Mouse (Mus musculus): ENCODE results near the gene Rnf10. TPM values are rescaled to one million over a fixed set of nuclear protein-coding genes. Genes with fewer than 3 reads are reported as not detected.
"Not testable (repeated sequence)": the region's sequence is repeated elsewhere in the genome, so short reads cannot be mapped to it uniquely, and the experiment has no call there.

Gene Rnf10
- polyA plus RNA-seq (2016; fragmentation: Nextera tagmentation; extraction: Ambion mirVana) = 166 and 172 TPM in 2 replicates

DNA sequence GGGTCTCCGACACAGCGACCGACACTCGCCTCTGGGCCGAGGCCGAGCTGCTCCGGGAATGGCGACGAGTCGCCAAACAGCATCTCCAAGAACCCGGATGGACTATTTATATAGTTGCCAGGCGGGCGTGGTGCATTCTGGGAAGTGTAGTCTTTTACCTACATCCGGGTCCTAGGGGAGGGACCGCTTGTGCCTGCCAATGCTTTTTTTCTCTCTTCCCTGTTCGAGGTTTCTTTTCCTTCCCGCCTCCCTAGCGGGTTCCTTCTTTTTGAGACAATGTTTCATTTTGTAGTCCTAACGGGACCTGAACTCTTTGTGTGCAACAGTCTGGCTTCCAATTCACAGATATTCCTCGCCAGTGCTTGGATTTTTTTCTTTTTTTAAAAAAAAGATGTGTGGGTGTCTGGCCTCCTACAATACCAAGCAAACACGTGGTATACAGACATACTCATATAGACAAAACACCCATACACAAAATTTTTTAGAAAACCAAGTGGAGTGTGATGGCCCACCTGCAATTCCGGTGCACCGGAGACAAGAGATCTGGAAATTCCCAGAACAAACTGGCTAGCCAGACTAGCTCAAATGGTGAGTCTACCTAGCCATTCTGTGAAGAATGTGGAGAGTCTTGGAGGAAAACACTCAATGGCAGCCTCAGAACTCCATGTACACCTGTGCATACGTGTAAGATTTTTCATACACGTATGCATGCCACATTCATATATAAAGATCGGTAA, at the start of gene Rnf10:
Gene Rnf10 (minus strand): TSS at position 87 of the 737 bp plus-strand sequence.
- no peaks in the 10 kb centered on the region for H3K27me3 ChIP-seq (replicated peaks)
- H3K4me3 ChIP-seq = peak within 1 kb of the TSS; percentile 80
- ATAC-seq = peak; percentile 83
- no peaks in the 10 kb centered on the region; the same call in 1 of the 2 replicates for H3K9me3 ChIP-seq (replicated peaks)
- WGBS (ENCODE audit: insufficient replicate concordance) = 12% methylated on average over 26 of the region's 26 CpGs
- peaks cover 65% of the 10 kb centered on the region for H3K4me1 ChIP-seq
- H3K9ac ChIP-seq = peak within 1 kb of the TSS; percentile 98
- peaks cover 30% of the 10 kb centered on the region for H3K36me3 ChIP-seq
- peak within 1 kb of the TSS; percentile 81 for H3K4me2 ChIP-seq
- peak within 1 kb of the TSS; percentile 100 for H3K27ac ChIP-seq

DNA sequence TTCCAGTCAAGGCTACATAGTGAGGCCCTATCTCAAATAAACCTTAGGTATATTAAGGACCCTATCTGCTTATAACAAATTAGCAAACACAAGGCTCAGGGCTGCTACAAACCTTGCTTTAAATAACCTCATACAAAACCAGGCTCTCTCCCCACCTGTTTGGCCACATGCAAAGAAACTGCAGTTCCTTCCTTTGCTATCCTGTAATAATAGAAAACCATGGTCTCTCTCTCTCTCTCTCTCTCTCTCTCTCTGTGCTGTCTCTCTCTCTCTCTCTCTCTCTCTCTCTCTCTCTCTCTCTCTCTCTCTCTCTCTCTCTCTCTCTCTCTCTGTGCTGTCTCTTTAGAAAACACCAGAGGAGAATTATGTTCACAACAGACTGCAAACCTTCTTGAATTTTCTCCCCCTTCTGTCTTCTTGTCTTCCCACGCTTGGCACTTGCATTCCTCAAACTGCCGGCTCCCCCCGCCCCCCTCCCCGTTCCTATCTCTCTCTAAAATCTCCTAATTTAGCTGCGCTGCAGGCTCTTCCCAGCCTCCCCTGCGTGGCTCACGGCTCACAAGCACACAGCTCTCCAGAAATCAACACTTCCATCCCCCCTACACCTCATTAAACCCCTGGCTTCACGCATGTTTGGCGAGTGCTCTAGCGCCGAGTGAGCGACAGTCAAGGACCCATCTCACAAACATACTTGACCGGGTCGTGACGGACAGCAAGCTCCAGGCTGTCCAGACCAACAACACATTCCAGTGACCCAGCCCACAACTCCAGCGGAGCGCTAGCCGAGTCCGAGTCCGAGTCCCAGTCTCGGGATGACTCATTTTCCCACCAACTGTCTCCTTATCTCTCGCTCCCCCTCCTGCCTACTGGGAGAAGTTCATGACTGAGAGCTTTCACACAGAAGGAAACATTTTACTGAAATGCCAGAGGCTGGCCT, 46.6 kb upstream of the Rnf10 start:
- Histone ChIP-seq H3K9ac (peak overlapping the region; percentile 71), H3K27ac (peak overlapping the region; percentile 74), H3K27me3 (replicated peaks) (no peaks in the 10 kb centered on the region), H3K4me3 (peak overlapping the region; percentile 55), H3K4me1 (peaks cover 42% of the 10 kb centered on the region), H3K9me3 (replicated peaks) (no peaks in the 10 kb centered on the region), H3K36me3 (no peaks in the 10 kb centered on the region), H3K4me2 (peak overlapping the region; percentile 89)
- WGBS (ENCODE audit: insufficient replicate concordance) = 1% methylated on average over 22 of the region's 22 CpGs
- ATAC-seq = peak; percentile 79

DNA sequence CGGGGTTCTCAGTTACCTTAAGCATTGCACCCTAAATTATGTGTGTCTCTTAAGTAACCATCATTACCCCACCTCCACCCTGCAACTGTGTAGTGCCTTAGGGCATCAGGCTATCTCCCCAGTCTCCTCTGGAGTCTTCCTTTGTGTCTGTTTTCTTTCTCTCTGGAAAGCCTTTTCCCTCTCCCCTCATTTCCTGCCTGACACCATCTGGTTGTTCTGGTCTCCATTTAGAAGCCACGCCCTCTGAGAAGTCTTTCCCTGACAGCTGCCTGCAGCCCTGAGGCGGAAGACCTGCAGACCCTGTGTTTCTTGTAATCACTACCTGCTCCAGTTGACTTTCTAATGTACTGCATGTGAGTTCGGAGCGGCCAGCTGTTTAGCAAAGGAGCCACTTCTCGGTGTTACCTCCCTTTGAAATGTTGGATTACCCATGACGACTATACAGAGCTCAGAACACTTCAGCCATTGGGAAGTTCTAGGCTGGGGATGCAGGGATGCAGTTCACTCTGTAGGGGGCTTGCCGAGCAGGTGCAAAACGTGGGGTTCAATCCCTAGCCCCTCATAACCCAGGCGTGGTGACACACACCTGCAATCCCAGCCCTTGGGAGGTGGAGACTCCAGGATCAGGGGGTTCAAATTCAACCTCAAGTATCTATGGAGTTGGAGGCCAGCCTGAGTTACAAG, 45.1 kb upstream of the Rnf10 start:
- Histone ChIP-seq H3K4me2 (peak overlapping the region; percentile 41), H3K36me3 (no peaks in the 10 kb centered on the region), H3K4me3 (no peak overlapping the region), H3K9ac (peak overlapping the region; percentile 44), H3K27me3 (replicated peaks) (no peaks in the 10 kb centered on the region), H3K9me3 (replicated peaks) (no peaks in the 10 kb centered on the region), H3K4me1 (peaks cover 56% of the 10 kb centered on the region), H3K27ac (peak overlapping the region; percentile 60)
- WGBS (ENCODE audit: insufficient replicate concordance) = 13% methylated on average over 10 of the region's 10 CpGs
- no peak for ATAC-seq

DNA sequence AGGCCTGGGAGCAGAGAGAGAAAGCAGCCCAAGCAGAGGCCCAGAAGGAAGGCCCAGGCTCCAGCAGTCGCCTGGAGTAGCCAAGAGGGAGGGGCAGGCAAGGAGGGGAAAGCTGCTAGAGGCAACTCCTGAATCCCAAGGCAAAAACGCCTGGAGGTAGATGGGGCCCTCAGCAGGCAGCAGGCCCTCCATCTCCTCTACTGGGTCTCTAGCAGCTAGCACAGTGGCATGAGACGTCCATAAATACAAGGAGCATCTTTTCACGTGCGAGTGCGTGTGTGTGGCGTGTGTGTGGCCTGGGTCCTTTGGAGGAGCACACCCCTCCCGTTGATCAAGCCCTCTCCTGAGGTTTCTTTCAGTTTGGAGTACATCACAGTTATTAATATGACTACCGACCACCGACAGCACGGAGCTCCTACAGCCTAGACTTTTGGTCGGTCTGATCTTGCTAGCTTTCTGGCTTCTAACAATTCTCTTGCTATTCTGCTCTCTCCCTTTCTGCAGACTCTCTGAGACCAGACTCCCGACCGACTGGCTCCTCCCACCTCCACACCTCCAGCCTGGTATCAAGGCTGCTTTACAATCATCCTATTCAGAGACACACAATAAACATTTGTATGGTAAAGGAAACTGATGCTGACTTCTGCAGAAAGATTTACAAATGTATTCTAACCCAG, 44.4 kb upstream of the Rnf10 start:
- Histone ChIP-seq H3K27me3 (replicated peaks) (no peaks in the 10 kb centered on the region), H3K36me3 (no peaks in the 10 kb centered on the region), H3K4me3 (no peak overlapping the region), H3K9ac (peak overlapping the region; percentile 12; the same call in 1 of the 2 replicates), H3K4me2 (peak overlapping the region; percentile 41), H3K9me3 (replicated peaks) (no peaks in the 10 kb centered on the region), H3K27ac (peak overlapping the region; percentile 60), H3K4me1 (peaks cover 63% of the 10 kb centered on the region)
- no peak for ATAC-seq
- WGBS (ENCODE audit: insufficient replicate concordance) = 32% methylated on average over 14 of the region's 14 CpGs

DNA sequence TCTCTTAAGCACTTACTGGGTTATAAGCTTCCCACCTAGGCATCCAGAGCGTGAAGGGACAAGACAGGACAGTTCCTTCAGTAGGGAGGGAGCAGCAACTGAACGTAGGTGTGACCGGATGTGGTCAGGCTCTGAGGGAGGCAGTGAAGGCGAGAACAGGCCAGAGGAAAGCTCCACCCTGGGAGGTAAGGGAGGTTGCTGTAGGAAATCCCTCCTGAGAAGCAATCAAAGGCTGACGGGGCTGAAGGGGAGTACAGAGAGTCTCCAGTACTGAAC, 40.9 kb upstream of the Rnf10 start:
- H3K4me1 ChIP-seq = peaks cover 55% of the 10 kb centered on the region
- H3K9ac ChIP-seq = peak overlapping the region; percentile 40; the same call in 1 of the 2 replicates
- H3K36me3 ChIP-seq = no peaks in the 10 kb centered on the region
- no peak; the same call in 1 of the 2 replicates for ATAC-seq
- peak overlapping the region; percentile 81 for H3K27ac ChIP-seq
- H3K4me2 ChIP-seq = peak overlapping the region; percentile 59
- no peaks in the 10 kb centered on the region for H3K27me3 ChIP-seq (replicated peaks)
- 16% methylated on average over 5 of the region's 5 CpGs for WGBS (ENCODE audit: insufficient replicate concordance)
- H3K4me3 ChIP-seq = no peak overlapping the region
- no peaks in the 10 kb centered on the region for H3K9me3 ChIP-seq (replicated peaks)

DNA sequence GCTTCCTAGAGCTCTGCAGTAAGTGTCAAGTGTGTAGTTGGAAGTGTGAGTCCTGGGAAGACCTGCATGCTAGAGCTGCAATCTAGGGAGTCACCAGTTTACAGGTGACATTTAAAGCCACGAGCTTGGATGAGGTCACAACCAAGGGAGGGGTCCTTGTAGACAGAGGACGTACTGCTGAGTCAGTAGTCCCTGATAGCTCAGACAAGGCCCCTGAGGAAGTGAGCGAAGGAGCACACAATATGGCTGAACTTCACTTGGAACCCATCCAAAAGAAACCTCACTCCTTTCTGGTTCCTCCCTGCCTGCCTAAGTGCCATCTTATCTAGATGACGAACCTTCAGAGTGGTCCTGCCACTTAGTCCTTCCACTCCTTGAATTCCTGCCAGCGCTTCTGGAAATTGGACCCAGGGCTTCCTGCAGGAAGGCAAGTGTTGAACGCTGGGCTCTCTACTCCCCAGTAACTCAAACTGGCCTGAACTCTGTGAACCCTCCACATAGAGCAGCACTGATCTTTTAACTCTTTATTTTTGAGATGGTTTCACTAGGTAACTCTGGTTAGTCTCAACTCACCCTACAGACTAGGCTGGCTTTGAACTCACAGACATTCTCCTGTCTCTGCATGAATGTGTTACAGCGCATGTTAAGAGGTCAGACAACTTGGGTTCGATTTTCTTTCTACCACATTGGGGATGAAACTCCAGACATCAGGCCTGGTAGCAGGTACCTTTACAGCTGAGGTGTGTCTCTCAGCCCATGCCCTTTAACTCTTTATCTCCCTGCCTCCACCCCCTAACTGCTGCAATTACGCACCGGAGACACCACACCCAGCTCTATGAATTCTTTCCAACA, 40.3 kb upstream of the Rnf10 start:
- peak overlapping the region; percentile 59 for H3K4me2 ChIP-seq

DNA sequence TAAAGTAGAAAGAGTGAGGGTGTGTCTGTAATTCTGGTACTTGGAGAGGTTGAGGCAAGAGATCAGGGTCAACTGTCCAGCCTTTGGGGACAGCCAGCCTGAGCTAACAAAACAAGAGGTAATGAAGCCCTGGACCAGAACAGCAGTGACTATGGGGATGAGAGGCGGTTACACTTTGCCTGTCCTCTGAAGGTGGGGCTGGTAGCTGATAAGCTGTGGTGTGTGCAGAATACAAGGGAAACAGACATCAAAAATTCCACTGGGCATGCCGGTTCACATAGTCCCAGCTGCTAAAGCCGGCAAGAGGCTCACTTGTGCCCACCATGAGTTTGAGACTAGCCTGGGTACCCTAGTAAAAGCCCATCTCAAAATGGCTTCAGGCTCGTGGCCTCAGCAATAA, 39.7 kb upstream of the Rnf10 start:
- ATAC-seq = peak; percentile 83
- H3K4me1 ChIP-seq = peaks cover 42% of the 10 kb centered on the region
- H3K4me2 ChIP-seq = peak overlapping the region; percentile 59
- peak overlapping the region; percentile 40; the same call in 1 of the 2 replicates for H3K9ac ChIP-seq
- WGBS (ENCODE audit: insufficient replicate concordance) = 32% methylated on average over 4 of the region's 4 CpGs
- H3K27me3 ChIP-seq (replicated peaks) = no peaks in the 10 kb centered on the region
- no peaks in the 10 kb centered on the region for H3K9me3 ChIP-seq (replicated peaks)
- H3K4me3 ChIP-seq = no peak overlapping the region
- H3K36me3 ChIP-seq = no peaks in the 10 kb centered on the region
- peak overlapping the region; percentile 81 for H3K27ac ChIP-seq

More for the DNA sequence above, 40.3 kb upstream of the Rnf10 start:
- Histone ChIP-seq H3K9ac (peak overlapping the region; percentile 40; the same call in 1 of the 2 replicates), H3K27ac (peak overlapping the region; percentile 81), H3K4me1 (peaks cover 49% of the 10 kb centered on the region), H3K36me3 (no peaks in the 10 kb centered on the region), H3K4me3 (no peak overlapping the region), H3K9me3 (replicated peaks) (no peaks in the 10 kb centered on the region), H3K27me3 (replicated peaks) (no peaks in the 10 kb centered on the region)
- WGBS (ENCODE audit: insufficient replicate concordance) = 37% methylated on average over 10 of the region's 10 CpGs
- ATAC-seq = peak; percentile 79

DNA sequence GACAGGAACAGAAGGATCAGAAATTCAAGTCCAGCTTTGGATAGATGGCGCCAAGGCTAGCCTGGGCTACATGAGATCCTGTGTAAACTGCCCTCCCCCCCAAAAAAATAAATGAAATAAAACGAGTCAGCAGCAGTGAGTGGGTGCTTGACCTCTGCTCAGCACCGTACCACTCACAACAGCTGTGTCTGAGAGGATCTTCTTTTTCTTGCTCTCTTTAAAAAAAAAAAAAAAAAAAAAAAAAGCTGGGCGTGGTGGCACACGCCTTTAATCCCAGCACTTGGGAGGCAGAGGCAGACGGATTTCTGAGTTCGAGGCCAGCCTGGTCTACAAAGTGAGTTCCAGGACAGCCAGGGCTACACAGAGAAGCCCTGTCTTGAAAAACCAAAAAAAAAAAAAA, 29.5 kb upstream of the Rnf10 start:
- H3K27me3 ChIP-seq (replicated peaks); ATAC-seq; H3K9me3 ChIP-seq (replicated peaks): not testable (repeated sequence)
- peaks cover 37% of the 10 kb centered on the region for H3K4me1 ChIP-seq
- peaks cover 24% of the 10 kb centered on the region for H3K36me3 ChIP-seq
- WGBS (ENCODE audit: insufficient replicate concordance) = 77% methylated on average over 3 of the region's 7 CpGs
- peak overlapping the region; percentile 78 for H3K9ac ChIP-seq
- H3K4me3 ChIP-seq = peak overlapping the region; percentile 89
- peak overlapping the region; percentile 95 for H3K4me2 ChIP-seq
- H3K27ac ChIP-seq = peak overlapping the region; percentile 89

DNA sequence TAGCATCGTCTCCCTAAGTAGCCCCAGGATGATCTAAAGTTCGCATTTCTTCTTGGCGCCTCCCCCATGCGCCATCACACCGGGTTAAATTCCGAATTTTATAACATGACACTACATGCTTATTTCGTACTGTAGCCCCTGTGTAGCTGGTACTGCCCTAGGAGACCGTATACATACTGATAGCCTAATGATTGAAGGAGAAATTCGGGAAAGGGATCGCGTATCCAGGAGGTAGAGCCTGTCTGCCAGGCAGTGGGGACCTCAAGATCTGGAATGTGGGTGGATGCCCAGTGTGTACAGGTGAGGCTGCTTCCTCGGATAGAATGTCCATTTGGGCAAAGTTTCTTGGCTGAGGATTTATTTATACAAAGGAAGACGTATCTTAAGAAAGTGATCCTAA, 28.9 kb upstream of the Rnf10 start:
- Histone ChIP-seq H3K4me2 (peak overlapping the region; percentile 95), H3K27me3 (replicated peaks) (no peaks in the 10 kb centered on the region), H3K36me3 (peaks cover 30% of the 10 kb centered on the region), H3K4me3 (peak overlapping the region; percentile 89), H3K27ac (peak overlapping the region; percentile 89), H3K9me3 (replicated peaks) (no peaks in the 10 kb centered on the region), H3K4me1 (peaks cover 42% of the 10 kb centered on the region), H3K9ac (peak overlapping the region; percentile 78)
- WGBS (ENCODE audit: insufficient replicate concordance) = 31% methylated on average over 13 of the region's 13 CpGs
- ATAC-seq = no peak

DNA sequence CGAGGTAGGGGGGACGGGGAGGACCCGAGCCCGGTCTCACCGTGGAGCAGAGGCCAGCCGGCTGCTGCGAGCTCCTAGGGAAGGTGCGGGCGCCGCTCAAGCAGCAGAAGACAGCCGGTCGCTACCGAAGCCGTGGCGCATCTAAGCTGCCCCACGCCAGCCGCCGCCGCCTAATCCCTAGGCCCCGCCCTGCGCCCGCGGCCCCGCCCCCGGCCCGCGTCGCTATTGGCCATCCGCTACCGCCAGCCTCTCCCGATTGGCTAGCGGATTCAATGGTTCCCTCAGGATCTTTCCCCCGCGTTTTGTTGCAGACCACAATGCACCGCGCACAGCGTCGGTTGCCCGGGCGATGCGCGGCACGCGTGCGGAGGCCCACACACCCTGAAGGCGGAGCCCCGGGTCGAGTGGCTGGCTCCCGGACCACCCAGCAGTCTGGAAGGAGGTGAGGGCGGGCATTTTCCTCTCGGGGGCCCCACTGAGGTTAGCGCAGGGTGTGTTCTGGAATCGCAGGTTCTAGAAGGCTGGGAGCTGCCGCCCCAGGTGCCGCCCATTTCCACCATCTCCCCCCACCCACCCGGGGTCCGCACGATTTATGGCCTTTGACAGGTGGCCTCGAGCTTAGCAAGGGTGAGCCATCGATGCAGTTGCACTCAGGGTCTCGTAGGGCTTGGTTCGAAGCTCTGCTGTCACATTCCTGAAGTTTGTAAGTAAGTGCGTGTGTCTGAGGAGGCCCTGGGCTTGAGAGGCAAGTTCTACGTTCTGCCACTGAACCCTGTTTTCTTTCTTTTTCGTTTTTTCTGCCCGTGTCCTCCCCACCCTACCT, 28.3 kb upstream of the Rnf10 start, which contains the start of gene Dynll1:
Gene Dynll1 (minus strand): TSS at position 208 of the 823 bp plus-strand sequence.
- ATAC-seq = peak; percentile 95
- Histone ChIP-seq H3K4me3 (peak within 1 kb of the TSS; percentile 89), H3K4me1 (peaks cover 49% of the 10 kb centered on the region), H3K27ac (peak within 1 kb of the TSS; percentile 95), H3K9ac (peak within 1 kb of the TSS; percentile 97), H3K36me3 (peaks cover 36% of the 10 kb centered on the region), H3K27me3 (replicated peaks) (no peaks in the 10 kb centered on the region), H3K4me2 (peak within 1 kb of the TSS; percentile 95), H3K9me3 (replicated peaks) (no peaks in the 10 kb centered on the region)
- 2% methylated on average over 63 of the region's 66 CpGs for WGBS (ENCODE audit: insufficient replicate concordance)
